In genomic region chr8:13226288-13226687, GRCm38 (mm10) we compare ENCODE assay signal across 11 mouse cellular contexts. TPM values are rescaled to one million over a fixed set of nuclear protein-coding genes. Genes with fewer than 3 reads are reported as not detected.
A peak's percentile ranks its signal among the peaks of the same experiment; 100 is the strongest.
DNase-seq lines count a peak whose midpoint lies in the region; ATAC-seq lines count a peak whose summit lies in the region.
"Had no signal": no experiment of that assay in that cellular context is flagged by ENCODE, and none has a peak within 500 bp of the region (broad histone marks: within the 10 kb centered on the region; RNA-seq: fewer than 3 reads in every experiment).

No protein-coding gene starts in this region.

- no peak overlapping the region for H3K4me2 ChIP-seq in limb, embryonic 11.5 days (ENCODE audit: low read depth, severe bottlenecking)
- no peak overlapping the region for H3K4me2 ChIP-seq in forebrain, embryonic 14.5 days (ENCODE audit: low read length)
- H3K4me2 ChIP-seq: lung, embryonic 15.5 days had no signal

- peak; percentile 31 for DNase-seq in limb, embryonic 11.5 days (ENCODE audit: low spot score)
- DNase-seq in limb, embryonic 10.5 days (ENCODE audit: low spot score), result no peak
- peak; percentile 38 for DNase-seq in forebrain, embryonic 14.5 days (ENCODE audit: low spot score)
- DNase-seq in layer of hippocampus, adult 9-11 months, result peak; percentile 66
- peak; percentile 59 for DNase-seq in retina, embryonic 14.5 days (ENCODE audit: low spot score)
- no peak for DNase-seq in thymus, postnatal 10 days (ENCODE audit: low spot score in 2 of 2)
- no peak for DNase-seq in spleen, postnatal 10 days (ENCODE audit: low spot score in 2 of 2)
- DNase-seq in yolk sac, embryonic 10.5 days (ENCODE audit: low spot score), result no peak
- DNase-seq: kidney, adult 8-10 months had no signal

- H3K27ac ChIP-seq in limb, embryonic 11.5 days (replicated peaks; ENCODE audit: low read depth, low read length), result no peak overlapping the region
- no peak overlapping the region for H3K27ac ChIP-seq in limb, embryonic 10.5 days
- H3K27ac ChIP-seq in forebrain, embryonic 14.5 days (ENCODE audit: low read depth, low read length), result no peak overlapping the region
- H3K27ac ChIP-seq: lung, embryonic 15.5 days had no signal

- H3K9me3 ChIP-seq in limb, embryonic 11.5 days (ENCODE audit: control insufficient read depth, low read length), result no peaks in the 10 kb centered on the region
- H3K9me3 ChIP-seq in limb, embryonic 10.5 days (replicated peaks), result no peaks in the 10 kb centered on the region
- no peaks in the 10 kb centered on the region for H3K9me3 ChIP-seq in forebrain, embryonic 14.5 days (replicated peaks; ENCODE audit: control insufficient read depth, low read length)
- H3K9me3 ChIP-seq: lung, embryonic 15.5 days had no signal

- H3K9ac ChIP-seq in limb, embryonic 11.5 days (ENCODE audit: low read length), result no peak overlapping the region
- no peak overlapping the region for H3K9ac ChIP-seq in forebrain, embryonic 14.5 days (ENCODE audit: low read length)
- H3K9ac ChIP-seq: lung, embryonic 15.5 days had no signal

- no peaks in the 10 kb centered on the region for H3K36me3 ChIP-seq in limb, embryonic 11.5 days (ENCODE audit: control insufficient read depth, insufficient read depth, low read length)
- H3K36me3 ChIP-seq in limb, embryonic 10.5 days, result no peaks in the 10 kb centered on the region
- H3K36me3 ChIP-seq in forebrain, embryonic 14.5 days (ENCODE audit: control insufficient read depth, insufficient read depth, low read length), result no peaks in the 10 kb centered on the region
- H3K36me3 ChIP-seq: lung, embryonic 15.5 days had no signal

- ATAC-seq in limb, embryonic 11.5 days (ENCODE audit: insufficient number of reproducible peaks, low FRiP score, low TSS enrichment, low read depth), result no peak; the same call in 1 of the 2 replicates
- ATAC-seq in forebrain, embryonic 14.5 days, result peak; percentile 71

- H3K4me1 ChIP-seq in limb, embryonic 11.5 days (ENCODE audit: control insufficient read depth, insufficient read depth, low read length), result peaks cover 11% of the 10 kb centered on the region
- peaks cover 15% of the 10 kb centered on the region for H3K4me1 ChIP-seq in limb, embryonic 10.5 days
- H3K4me1 ChIP-seq in forebrain, embryonic 14.5 days (ENCODE audit: control insufficient read depth, insufficient read depth, low read length), result no peaks in the 10 kb centered on the region
- H3K4me1 ChIP-seq: lung, embryonic 15.5 days had no signal

- WGBS in limb, embryonic 11.5 days, result 76% methylated on average over 6 of the region's 6 CpGs
- WGBS in limb, embryonic 10.5 days, result 80% methylated on average over 6 of the region's 6 CpGs
- 7% methylated on average over 6 of the region's 6 CpGs for WGBS in forebrain, embryonic 14.5 days

- no peaks in the 10 kb centered on the region for H3K27me3 ChIP-seq in limb, embryonic 11.5 days (ENCODE audit: control insufficient read depth, insufficient read depth, low read length)
- 0 out of 2 replicates have a peak, but pooled peaks cover 1% of the 10 kb centered on the region for H3K27me3 ChIP-seq in limb, embryonic 10.5 days (ENCODE audit: low read depth, poor library complexity, severe bottlenecking)
- H3K27me3 ChIP-seq in forebrain, embryonic 14.5 days (replicated peaks; ENCODE audit: control insufficient read depth, insufficient read depth, low read length), result no peaks in the 10 kb centered on the region
- H3K27me3 ChIP-seq: lung, embryonic 15.5 days had no signal

- H3K4me3 ChIP-seq in limb, embryonic 11.5 days (ENCODE audit: low read depth, low read length), result no peak overlapping the region
- H3K4me3 ChIP-seq in limb, embryonic 10.5 days, result no peak overlapping the region
- no peak overlapping the region for H3K4me3 ChIP-seq in forebrain, embryonic 14.5 days (ENCODE audit: low read depth, low read length)
- H3K4me3 ChIP-seq: erythroblast, embryonic 14.5 days; lung, embryonic 15.5 days had no signal

RNA-seq across cellular contexts. Expression of gene Grtp1, which starts 25.9 kb away (rescaled TPM):
- polyA plus RNA-seq in limb, embryonic 11.5 days (2014; fragmentation: Nextera tagmentation; extraction: Ambion mirVana), result 15.7 and 17.7 TPM in 2 replicates
- 16.0 and 18.8 TPM in 2 replicates for polyA plus RNA-seq in limb, embryonic 10.5 days (2016; fragmentation: Nextera tagmentation; extraction: Ambion mirVana)
- 25.8 and 27.6 TPM in 2 replicates for polyA plus RNA-seq in forebrain, embryonic 14.5 days (2014; fragmentation: Nextera tagmentation; extraction: Ambion mirVana)

RNA-seq across cellular contexts. Expression of gene Adprhl1, which starts 27.7 kb away (rescaled TPM):
- not detected in 2 replicates for polyA plus RNA-seq in limb, embryonic 11.5 days (2014; fragmentation: Nextera tagmentation; extraction: Ambion mirVana)
- polyA plus RNA-seq in limb, embryonic 10.5 days (2016; fragmentation: Nextera tagmentation; extraction: Ambion mirVana), result 0.14 TPM in 1 of 2 replicates, not detected in the other
- not detected in 2 replicates for polyA plus RNA-seq in forebrain, embryonic 14.5 days (2014; fragmentation: Nextera tagmentation; extraction: Ambion mirVana)
- polyA plus RNA-seq: erythroblast, embryonic 14.5 days had no signal

Comparison
In these comparisons a context has a peak if more than half of its experiments do, and no peak if none do; other contexts are left out.
1. DNase-seq: peak in limb, embryonic 11.5 days (single experiment), forebrain, embryonic 14.5 days (single experiment), layer of hippocampus, adult 9-11 months (single experiment) and retina, embryonic 14.5 days (single experiment); none in limb, embryonic 10.5 days (single experiment), thymus, postnatal 10 days (0 of 2), spleen, postnatal 10 days (0 of 2) and yolk sac, embryonic 10.5 days (single experiment).